Mouse (Mus musculus) thymus, adult 2 months (tissue): ENCODE data around the gene Slc17a6. TPM values are rescaled to one million over a fixed set of nuclear protein-coding genes. Genes with fewer than 3 reads are reported as not detected.

Experiments
- DNase-seq: peaks from one replicate; pipeline ENCODE4 v3.0.0; 2021
- H3K27ac ChIP-seq: fragments of 200-500 bp; 2 replicates; pipeline ENCODE4 v1.5.1; 2012; ENCODE audit warnings: low read length, control low read depth; ENCODE audit not compliant: control insufficient read depth, insufficient read depth
- H3K27me3 ChIP-seq: fragments of 200-500 bp; 2 replicates; pipeline ENCODE4 v1.6.1; 2012; ENCODE audit warnings: mild to moderate bottlenecking, low read length, moderate library complexity, mixed read lengths; ENCODE audit not compliant: control insufficient read depth, insufficient read depth
- H3K36me3 ChIP-seq: fragments of 200-500 bp; 2 replicates; pipeline ENCODE4 v1.6.1; 2012; ENCODE audit warnings: mild to moderate bottlenecking, low read length, moderate library complexity; ENCODE audit not compliant: control insufficient read depth, insufficient read depth
- H3K4me1 ChIP-seq: fragments of 200-500 bp; replicated peaks from 2 replicates; pipeline ENCODE4 v1.6.1; 2012; ENCODE audit warnings: low read length; ENCODE audit not compliant: control insufficient read depth, insufficient read depth
- H3K4me3 ChIP-seq: fragments of 200-500 bp; 2 replicates; pipeline ENCODE4 v1.5.1; 2012; ENCODE audit warnings: mild to moderate bottlenecking, low read length, control low read depth, moderate library complexity; ENCODE audit not compliant: control insufficient read depth, insufficient read depth
- CTCF ChIP-seq: fragments of 200-500 bp; IDR thresholded peaks from 2 replicates; pipeline ENCODE4 v1.5.1; 2012; ENCODE audit warnings: mild to moderate bottlenecking, control low read depth, low read length, moderate library complexity, borderline replicate concordance; ENCODE audit not compliant: control insufficient read depth, poor library complexity, insufficient read depth; ENCODE audit errors: extremely low read depth
- POLR2A ChIP-seq: fragments of 200-500 bp; IDR thresholded peaks from 2 replicates; pipeline ENCODE4 v1.6.1; 2012; ENCODE audit warnings: mild to moderate bottlenecking, low read length, control low read depth, moderate library complexity; ENCODE audit not compliant: control insufficient read depth, poor library complexity, insufficient read depth; ENCODE audit errors: extremely low read depth
- WGBS: fragments of 180-500 bp; shearing (Covaris S2); methylation state at CpG from one replicate; pipeline ENCODE4 v1.1.7; 2018; 5-methylcytosine and 5-hydroxymethylcytosine counted together
- polyA plus RNA-seq: library from polyadenylated mRNA; depleted of rRNA; stranded (reverse); fragments of >200 nt; gene quantifications from 2 replicates; pipeline ENCODE4 v1.2.3, GENCODE M21; 2012

Gene Slc17a6
- polyA plus RNA-seq, 1 experiment, result 0.18 TPM

DNA sequence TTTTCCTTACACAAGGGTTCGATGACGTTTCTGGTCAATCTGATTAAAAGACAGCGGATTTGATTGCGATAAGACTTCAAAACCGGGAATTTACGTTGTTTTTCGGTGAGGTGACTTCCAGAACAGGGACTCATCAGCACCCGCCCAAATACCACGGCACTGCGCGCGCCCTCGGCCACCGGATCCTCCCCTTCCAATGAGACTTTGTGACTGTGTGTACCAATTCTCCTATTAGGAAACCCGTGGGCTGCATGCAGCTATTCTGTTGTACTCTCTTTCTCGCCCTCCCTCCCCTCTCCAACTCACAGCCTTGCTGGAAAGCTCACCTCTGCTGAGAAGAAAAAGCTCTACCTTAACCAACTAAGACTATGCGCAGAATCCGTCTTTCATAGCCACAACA lies 390 bp downstream of the Slc17a6 start:
- Histone ChIP-seq H3K36me3 (no peaks in the 10 kb centered on the region), H3K27ac (no peak overlapping the region), H3K4me1 (no peaks in the 10 kb centered on the region), H3K4me3 (no peak overlapping the region), H3K27me3 (no peaks in the 10 kb centered on the region; the same call in 1 of the 2 replicates)
- no peak for DNase-seq
- 8% methylated on average over 18 of the region's 18 CpGs for WGBS
- no peak for TF ChIP-seq CTCF
- TF ChIP-seq POLR2A, result no peak

DNA sequence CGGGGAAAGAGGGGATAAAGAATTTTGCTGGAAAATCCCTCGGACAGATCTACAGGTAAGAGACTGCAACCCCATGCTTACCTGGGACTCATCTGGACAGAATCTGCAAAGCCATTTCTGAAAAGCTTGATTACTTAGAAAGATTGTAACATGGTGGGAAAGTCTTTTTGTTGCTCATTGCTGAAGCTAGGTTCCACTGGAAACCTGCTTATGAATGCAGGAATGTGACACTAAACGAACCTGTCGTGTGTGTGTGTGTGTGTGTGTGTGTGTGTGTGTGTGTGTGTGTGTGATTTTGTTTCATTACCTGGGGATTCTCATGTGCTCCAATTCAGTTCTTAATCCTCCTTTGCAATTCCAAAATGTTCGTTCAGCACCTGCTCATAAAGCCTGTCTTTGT lies 860 bp downstream of the Slc17a6 start:
- H3K36me3 ChIP-seq, result no peaks in the 10 kb centered on the region
- no peaks in the 10 kb centered on the region for H3K4me1 ChIP-seq
- DNase-seq, result no peak
- no peaks in the 10 kb centered on the region; the same call in 1 of the 2 replicates for H3K27me3 ChIP-seq
- 15% methylated on average over 5 of the region's 5 CpGs for WGBS
- H3K4me3 ChIP-seq, result no peak overlapping the region
- TF ChIP-seq POLR2A (no peak), CTCF (no peak)
- no peak overlapping the region for H3K27ac ChIP-seq

DNA sequence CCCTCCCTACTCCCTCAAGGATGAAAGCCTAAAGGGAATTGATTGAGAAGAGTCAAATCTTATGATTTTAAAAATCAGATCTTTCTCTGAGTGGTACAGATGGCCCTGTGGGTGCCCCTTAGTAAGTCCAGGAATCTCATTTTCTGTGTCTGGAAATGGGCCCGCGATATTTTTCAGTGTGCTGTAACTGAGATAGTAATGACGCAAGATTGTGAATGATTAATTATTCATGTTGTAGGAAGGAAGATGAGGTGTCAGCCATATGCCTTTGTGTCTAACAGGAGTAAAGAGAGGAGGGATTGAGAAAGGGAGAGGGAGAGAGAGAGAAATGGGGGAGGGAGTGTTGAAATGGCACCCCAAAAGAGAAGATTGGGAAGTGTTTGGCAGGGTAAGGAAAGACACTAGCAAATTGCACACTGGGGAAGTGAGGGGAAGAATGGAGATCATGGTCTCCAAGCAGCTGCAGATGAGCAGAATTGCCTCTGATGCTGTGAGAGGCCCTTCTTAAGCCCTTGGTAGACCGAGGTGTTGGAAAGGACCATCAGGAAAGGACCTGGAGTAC lies 2.6 kb downstream of the Slc17a6 start:
- 7% methylated on average over 4 of the region's 4 CpGs for WGBS
- TF ChIP-seq POLR2A (no peak), CTCF (no peak)
- no peak overlapping the region for H3K4me3 ChIP-seq
- no peaks in the 10 kb centered on the region for H3K36me3 ChIP-seq
- H3K4me1 ChIP-seq, result no peaks in the 10 kb centered on the region
- H3K27me3 ChIP-seq, result no peaks in the 10 kb centered on the region; the same call in 1 of the 2 replicates
- H3K27ac ChIP-seq, result no peak overlapping the region
- no peak for DNase-seq

DNA sequence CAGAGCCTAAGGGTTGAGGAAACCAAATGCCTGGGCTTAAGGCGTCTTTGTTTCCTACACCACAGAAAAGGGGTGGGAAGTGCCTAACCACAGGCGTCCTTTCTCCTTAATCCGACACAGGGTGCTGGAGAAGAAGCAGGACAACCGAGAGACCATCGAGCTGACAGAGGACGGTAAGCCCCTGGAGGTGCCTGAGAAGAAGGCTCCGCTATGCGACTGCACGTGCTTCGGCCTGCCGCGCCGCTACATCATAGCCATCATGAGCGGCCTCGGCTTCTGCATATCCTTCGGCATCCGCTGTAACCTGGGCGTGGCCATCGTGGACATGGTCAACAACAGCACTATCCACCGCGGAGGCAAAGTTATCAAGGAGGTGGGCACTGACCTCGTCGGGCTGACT lies 3.4 kb downstream of the Slc17a6 start:
- DNase-seq, result no peak
- H3K27me3 ChIP-seq, result no peaks in the 10 kb centered on the region; the same call in 1 of the 2 replicates
- no peaks in the 10 kb centered on the region for H3K36me3 ChIP-seq
- 3% methylated on average over 23 of the region's 23 CpGs for WGBS
- TF ChIP-seq CTCF (no peak), POLR2A (no peak)
- no peak overlapping the region for H3K4me3 ChIP-seq
- H3K27ac ChIP-seq, result no peak overlapping the region
- H3K4me1 ChIP-seq, result no peaks in the 10 kb centered on the region

DNA sequence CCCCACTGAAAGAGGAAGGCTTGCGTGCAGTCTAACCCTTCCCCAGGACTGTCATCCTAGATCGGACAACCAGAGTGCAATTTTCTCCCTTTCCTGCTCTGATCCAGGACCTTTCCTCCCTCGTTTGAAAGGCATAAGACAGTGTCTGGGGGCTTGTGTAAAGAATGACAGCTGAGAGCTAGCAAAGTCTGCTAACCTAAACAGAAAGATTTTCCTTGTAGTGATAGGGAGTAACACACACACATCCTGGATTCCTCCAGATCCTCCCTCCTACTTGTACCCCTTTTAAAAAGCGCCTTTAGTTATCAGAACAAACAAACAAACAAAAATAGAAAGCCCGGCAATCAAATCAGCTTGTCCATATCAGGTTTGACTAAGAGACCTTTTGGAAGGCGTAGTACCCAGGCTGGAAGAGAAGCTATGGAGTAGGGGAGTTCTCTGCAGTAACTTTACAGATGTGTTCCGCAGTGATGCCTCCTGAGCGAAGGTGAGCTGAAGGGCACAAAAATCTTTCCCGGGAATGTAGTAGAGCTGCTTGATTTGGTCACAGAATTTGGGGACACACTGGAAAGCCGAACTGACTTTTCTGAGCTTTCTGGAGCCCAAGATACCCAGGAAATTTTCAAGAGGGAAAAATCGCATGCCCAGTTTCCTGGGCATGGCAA lies 3.9 kb downstream of the Slc17a6 start:
- WGBS, result 11% methylated on average over 11 of the region's 11 CpGs
- TF ChIP-seq POLR2A (no peak), CTCF (no peak)
- Histone ChIP-seq H3K4me1 (no peaks in the 10 kb centered on the region), H3K27me3 (no peaks in the 10 kb centered on the region; the same call in 1 of the 2 replicates), H3K4me3 (no peak overlapping the region), H3K36me3 (no peaks in the 10 kb centered on the region), H3K27ac (no peak overlapping the region)
- DNase-seq, result no peak

- 7% methylated on average over 16 of the region's 16 CpGs for WGBS
- Histone ChIP-seq H3K27ac (no peak overlapping the region), H3K4me1 (no peaks in the 10 kb centered on the region), H3K36me3 (no peaks in the 10 kb centered on the region), H3K4me3 (no peak overlapping the region), H3K27me3 (no peaks in the 10 kb centered on the region; the same call in 1 of the 2 replicates)
- TF ChIP-seq CTCF (no peak), POLR2A (no peak)
- no peak for DNase-seq
Measured at GRCm38 (mm10) chr7:51626451-51627000, 4.7 kb downstream of the Slc17a6 start.

DNA sequence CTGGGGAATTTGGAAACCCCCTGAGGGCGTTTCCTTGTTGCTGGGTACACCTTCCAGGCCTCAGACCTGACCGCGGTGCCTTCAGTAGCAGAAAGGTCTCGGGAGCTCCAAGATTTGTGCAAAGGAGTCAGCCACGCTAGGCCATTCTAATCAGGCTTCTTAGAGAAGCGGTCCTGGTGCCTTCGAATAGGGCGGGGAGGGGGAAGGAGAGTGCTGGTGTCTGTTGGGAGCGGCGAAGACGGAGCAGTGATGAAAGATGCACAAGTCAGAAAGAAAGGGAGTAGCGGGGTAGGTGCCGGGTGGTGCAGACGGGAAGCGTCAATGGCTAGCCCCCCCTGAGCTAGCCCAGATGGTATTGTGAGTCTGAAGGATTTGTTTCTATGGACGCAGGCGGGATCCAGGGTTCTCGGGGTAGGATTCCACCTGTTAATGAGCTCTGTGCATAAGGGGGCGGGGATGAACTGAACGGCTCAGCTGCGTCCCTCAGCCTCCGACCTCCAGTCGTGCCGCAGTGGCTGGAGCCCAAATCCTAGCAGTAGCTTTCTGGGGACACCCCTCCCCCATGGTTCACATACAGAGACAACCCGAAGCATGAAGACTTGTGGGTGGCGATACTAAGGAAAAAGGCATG lies 5.3 kb downstream of the Slc17a6 start:
- TF ChIP-seq CTCF, result no peak
- TF ChIP-seq POLR2A, result no peak
- no peaks in the 10 kb centered on the region; the same call in 1 of the 2 replicates for H3K27me3 ChIP-seq
- H3K27ac ChIP-seq, result no peak overlapping the region
- H3K36me3 ChIP-seq, result no peaks in the 10 kb centered on the region
- H3K4me1 ChIP-seq, result no peaks in the 10 kb centered on the region
- no peak for DNase-seq
- 8% methylated on average over 26 of the region's 26 CpGs for WGBS
- H3K4me3 ChIP-seq, result no peak overlapping the region
